Mouse (Mus musculus): ENCODE measurements at regions not wholly inside any gene's neighbourhood (a gene's known extent, or its start where the extent isn't known, plus 50 kb on each side); places are given as distances from the start of the nearest gene placed in this dataset.
"Not testable (repeated sequence)": the region's sequence is repeated elsewhere in the genome, so short reads cannot be mapped to it uniquely, and the experiment has no call there.

GRCm38 (mm10) chr3:98968811-98969210, 75.8 kb upstream of the Hao2 start:
- no peak for ATAC-seq
- no peak overlapping the region for H3K27ac ChIP-seq (ENCODE audit: low read length)
- no peak overlapping the region for H3K4me2 ChIP-seq (ENCODE audit: low read depth, low read length)
- H3K4me3 ChIP-seq (ENCODE audit: low read length) = no peak overlapping the region
- H3K9ac ChIP-seq (ENCODE audit: low read depth, low read length) = no peak overlapping the region
- no peaks in the 10 kb centered on the region for H3K27me3 ChIP-seq (replicated peaks; ENCODE audit: control insufficient read depth, insufficient read depth, low read length)
- no peaks in the 10 kb centered on the region for H3K9me3 ChIP-seq (ENCODE audit: control insufficient read depth, low read length)
- 24% methylated on average over 4 of the region's 4 CpGs for WGBS
- no peaks in the 10 kb centered on the region for H3K4me1 ChIP-seq (ENCODE audit: control insufficient read depth, insufficient read depth, low read length)
- no peaks in the 10 kb centered on the region for H3K36me3 ChIP-seq (ENCODE audit: control insufficient read depth, insufficient read depth, low read length)

- Histone ChIP-seq H3K4me3 (ENCODE audit: low read length) (no peak overlapping the region), H3K27me3 (replicated peaks; ENCODE audit: control insufficient read depth, insufficient read depth, low read length) (no peaks in the 10 kb centered on the region)
- peak; percentile 63; the same call in 1 of the 2 replicates for ATAC-seq
These were observed 82.7 kb upstream of the Hao2 start for GRCm38 (mm10) chr3:98975777-98976176.

GRCm38 (mm10) chr3:98982787-98983186, 89.7 kb upstream of the Hao2 start:
- ATAC-seq = peak; percentile 80

More at GRCm38 (mm10) chr3:98975777-98976176, 82.7 kb upstream of the Hao2 start:
- Histone ChIP-seq H3K9me3 (ENCODE audit: control insufficient read depth, low read length) (no peaks in the 10 kb centered on the region), H3K4me2 (ENCODE audit: low read depth, low read length) (no peak overlapping the region), H3K36me3 (ENCODE audit: control insufficient read depth, insufficient read depth, low read length) (no peaks in the 10 kb centered on the region), H3K9ac (ENCODE audit: low read depth, low read length) (no peak overlapping the region), H3K27ac (ENCODE audit: low read length) (no peak overlapping the region), H3K4me1 (ENCODE audit: control insufficient read depth, insufficient read depth, low read length) (no peaks in the 10 kb centered on the region)
- 4% methylated on average over 3 of the region's 3 CpGs for WGBS

GRCm38 (mm10) chr3:98987266-98987665, 94.2 kb upstream of the Hao2 start:
- H3K4me2 ChIP-seq (ENCODE audit: low read depth, low read length); H3K36me3 ChIP-seq (ENCODE audit: control insufficient read depth, insufficient read depth, low read length); H3K4me3 ChIP-seq (ENCODE audit: low read length); H3K27me3 ChIP-seq (replicated peaks; ENCODE audit: control insufficient read depth, insufficient read depth, low read length); ATAC-seq; H3K27ac ChIP-seq (ENCODE audit: low read length); H3K9me3 ChIP-seq (ENCODE audit: control insufficient read depth, low read length); H3K4me1 ChIP-seq (ENCODE audit: control insufficient read depth, insufficient read depth, low read length); H3K9ac ChIP-seq (ENCODE audit: low read depth, low read length): not testable (repeated sequence)
- 74% methylated on average over 2 of the region's 2 CpGs for WGBS

More at GRCm38 (mm10) chr3:98982787-98983186, 89.7 kb upstream of the Hao2 start:
- no peaks in the 10 kb centered on the region for H3K27me3 ChIP-seq (replicated peaks; ENCODE audit: control insufficient read depth, insufficient read depth, low read length)
- H3K27ac ChIP-seq (ENCODE audit: low read length) = no peak overlapping the region
- no peaks in the 10 kb centered on the region for H3K36me3 ChIP-seq (ENCODE audit: control insufficient read depth, insufficient read depth, low read length)
- no peaks in the 10 kb centered on the region for H3K9me3 ChIP-seq (ENCODE audit: control insufficient read depth, low read length)
- no peak overlapping the region for H3K4me3 ChIP-seq (ENCODE audit: low read length)
- 90% methylated on average over 1 of the region's 1 CpGs for WGBS
- no peak overlapping the region for H3K4me2 ChIP-seq (ENCODE audit: low read depth, low read length)
- no peaks in the 10 kb centered on the region for H3K4me1 ChIP-seq (ENCODE audit: control insufficient read depth, insufficient read depth, low read length)
- no peak overlapping the region for H3K9ac ChIP-seq (ENCODE audit: low read depth, low read length)

- no peak for ATAC-seq
- no peaks in the 10 kb centered on the region for H3K9me3 ChIP-seq (ENCODE audit: control insufficient read depth, low read length)
- no peaks in the 10 kb centered on the region for H3K27me3 ChIP-seq (replicated peaks; ENCODE audit: control insufficient read depth, insufficient read depth, low read length)
- no peak overlapping the region for H3K27ac ChIP-seq (ENCODE audit: low read length)
- 40% methylated on average over 10 of the region's 10 CpGs for WGBS
- no peak overlapping the region for H3K4me3 ChIP-seq (ENCODE audit: low read length)
- no peaks in the 10 kb centered on the region for H3K36me3 ChIP-seq (ENCODE audit: control insufficient read depth, insufficient read depth, low read length)
- H3K4me1 ChIP-seq (ENCODE audit: control insufficient read depth, insufficient read depth, low read length) = no peaks in the 10 kb centered on the region
- H3K4me2 ChIP-seq (ENCODE audit: low read depth, low read length) = no peak overlapping the region
- H3K9ac ChIP-seq (ENCODE audit: low read depth, low read length) = no peak overlapping the region
These were observed 97.8 kb upstream of the Hao2 start for GRCm38 (mm10) chr3:98990801-98991200.

GRCm38 (mm10) chr3:98991276-98991675, 98.2 kb upstream of the Hao2 start:
- ATAC-seq = no peak
- no peaks in the 10 kb centered on the region for H3K4me1 ChIP-seq (ENCODE audit: control insufficient read depth, insufficient read depth, low read length)
- no peaks in the 10 kb centered on the region for H3K36me3 ChIP-seq (ENCODE audit: control insufficient read depth, insufficient read depth, low read length)
- H3K27me3 ChIP-seq (replicated peaks; ENCODE audit: control insufficient read depth, insufficient read depth, low read length) = no peaks in the 10 kb centered on the region
- 82% methylated on average over 6 of the region's 6 CpGs for WGBS
- H3K9ac ChIP-seq (ENCODE audit: low read depth, low read length) = no peak overlapping the region
- H3K4me2 ChIP-seq (ENCODE audit: low read depth, low read length) = no peak overlapping the region
- no peak overlapping the region for H3K27ac ChIP-seq (ENCODE audit: low read length)
- no peaks in the 10 kb centered on the region for H3K9me3 ChIP-seq (ENCODE audit: control insufficient read depth, low read length)
- H3K4me3 ChIP-seq (ENCODE audit: low read length) = no peak overlapping the region

- Histone ChIP-seq H3K4me1 (ENCODE audit: control insufficient read depth, insufficient read depth, low read length) (no peaks in the 10 kb centered on the region), H3K9ac (ENCODE audit: low read depth, low read length) (no peak overlapping the region), H3K27me3 (replicated peaks; ENCODE audit: control insufficient read depth, insufficient read depth, low read length) (no peaks in the 10 kb centered on the region), H3K36me3 (ENCODE audit: control insufficient read depth, insufficient read depth, low read length) (no peaks in the 10 kb centered on the region), H3K9me3 (ENCODE audit: control insufficient read depth, low read length) (no peaks in the 10 kb centered on the region), H3K4me3 (ENCODE audit: low read length) (no peak overlapping the region), H3K27ac (ENCODE audit: low read length) (no peak overlapping the region), H3K4me2 (ENCODE audit: low read depth, low read length) (no peak overlapping the region)
- no peak for ATAC-seq
These were observed 101.0 kb upstream of the Hao2 start for GRCm38 (mm10) chr3:98994086-98994485.

- no peak overlapping the region for H3K4me2 ChIP-seq (ENCODE audit: low read depth, low read length)
- H3K9ac ChIP-seq (ENCODE audit: low read depth, low read length) = no peak overlapping the region
- no peak overlapping the region for H3K27ac ChIP-seq (ENCODE audit: low read length)
- no peak for ATAC-seq
- WGBS = 34% methylated on average over 1 of the region's 1 CpGs
- no peaks in the 10 kb centered on the region for H3K27me3 ChIP-seq (replicated peaks; ENCODE audit: control insufficient read depth, insufficient read depth, low read length)
- H3K4me1 ChIP-seq (ENCODE audit: control insufficient read depth, insufficient read depth, low read length) = no peaks in the 10 kb centered on the region
- H3K36me3 ChIP-seq (ENCODE audit: control insufficient read depth, insufficient read depth, low read length) = no peaks in the 10 kb centered on the region
- no peak overlapping the region for H3K4me3 ChIP-seq (ENCODE audit: low read length)
- no peaks in the 10 kb centered on the region for H3K9me3 ChIP-seq (ENCODE audit: control insufficient read depth, low read length)
These were observed 110.2 kb upstream of the Wars2 start for GRCm38 (mm10) chr3:99030636-99031035.

GRCm38 (mm10) chr3:99046190-99046589, 94.7 kb upstream of the Wars2 start:
- 74% methylated on average over 6 of the region's 6 CpGs for WGBS
- Histone ChIP-seq H3K36me3 (ENCODE audit: control insufficient read depth, insufficient read depth, low read length) (no peaks in the 10 kb centered on the region), H3K27me3 (replicated peaks; ENCODE audit: control insufficient read depth, insufficient read depth, low read length) (no peaks in the 10 kb centered on the region), H3K9me3 (ENCODE audit: control insufficient read depth, low read length) (no peaks in the 10 kb centered on the region), H3K4me3 (ENCODE audit: low read length) (no peak overlapping the region), H3K9ac (ENCODE audit: low read depth, low read length) (no peak overlapping the region), H3K27ac (ENCODE audit: low read length) (no peak overlapping the region), H3K4me1 (ENCODE audit: control insufficient read depth, insufficient read depth, low read length) (no peaks in the 10 kb centered on the region), H3K4me2 (ENCODE audit: low read depth, low read length) (no peak overlapping the region)
- ATAC-seq = no peak

GRCm38 (mm10) chr3:99047156-99047555, 93.7 kb upstream of the Wars2 start:
- ATAC-seq = no peak
- Histone ChIP-seq H3K27ac (ENCODE audit: low read length) (no peak overlapping the region), H3K4me1 (ENCODE audit: control insufficient read depth, insufficient read depth, low read length) (no peaks in the 10 kb centered on the region), H3K36me3 (ENCODE audit: control insufficient read depth, insufficient read depth, low read length) (no peaks in the 10 kb centered on the region), H3K4me2 (ENCODE audit: low read depth, low read length) (no peak overlapping the region), H3K4me3 (ENCODE audit: low read length) (no peak overlapping the region), H3K27me3 (replicated peaks; ENCODE audit: control insufficient read depth, insufficient read depth, low read length) (no peaks in the 10 kb centered on the region), H3K9ac (ENCODE audit: low read depth, low read length) (no peak overlapping the region), H3K9me3 (ENCODE audit: control insufficient read depth, low read length) (no peaks in the 10 kb centered on the region)
- 66% methylated on average over 5 of the region's 5 CpGs for WGBS
